Mouse (Mus musculus) heart, embryonic 15.5 days (tissue): ENCODE data around the gene Angptl7. TPM values are rescaled to one million over a fixed set of nuclear protein-coding genes. Genes with fewer than 3 reads are reported as not detected.

Experiments used
- ATAC-seq: fragments of 200-750 bp; cut with Nextera tagmentation; replicated peaks from 2 replicates; pipeline ENCODE4 v1.8.0; 2017; ENCODE audit warnings: low read depth, moderate TSS enrichment; ENCODE audit not compliant: insufficient number of reproducible peaks, insufficient read depth, low FRiP score
- H3K27ac ChIP-seq: fragments of 300-500 bp; sonication (generic); 2 replicates; pipeline ENCODE4 v1.5.1; 2015; ENCODE audit warnings: mild to moderate bottlenecking, inconsistent platforms
- H3K27me3 ChIP-seq: fragments of 300-500 bp; sonication (generic); 2 replicates; pipeline ENCODE4 v1.6.1; 2015; ENCODE audit warnings: inconsistent platforms
- H3K36me3 ChIP-seq: fragments of 300-500 bp; sonication (generic); 2 replicates; pipeline ENCODE4 v1.6.1; 2015; ENCODE audit warnings: mild to moderate bottlenecking, inconsistent platforms
- H3K4me1 ChIP-seq: fragments of 300-500 bp; sonication (generic); replicated peaks from 2 replicates; pipeline ENCODE4 v1.6.1; 2015; ENCODE audit warnings: inconsistent platforms
- H3K4me2 ChIP-seq: fragments of 300-500 bp; sonication (generic); 2 replicates; pipeline ENCODE4 v1.6.1; 2015; ENCODE audit warnings: inconsistent platforms, mild to moderate bottlenecking, moderate library complexity
- H3K4me3 ChIP-seq: fragments of 300-500 bp; sonication (generic); 2 replicates; pipeline ENCODE4 v1.5.1; 2015; ENCODE audit warnings: mild to moderate bottlenecking, inconsistent platforms
- H3K9ac ChIP-seq: fragments of 300-500 bp; sonication (generic); 2 replicates; pipeline ENCODE4 v1.6.1; 2015; ENCODE audit warnings: mild to moderate bottlenecking, inconsistent platforms
- H3K9me3 ChIP-seq: fragments of 300-500 bp; sonication (generic); replicated peaks from 2 replicates; pipeline ENCODE4 v1.6.1; 2016; ENCODE audit warnings: inconsistent platforms
- WGBS: fragments of 180-500 bp; shearing (Covaris S2); methylation state at CpG from one replicate; pipeline ENCODE4 v1.1.7; 2015; ENCODE audit warnings: mixed read lengths; 5-methylcytosine and 5-hydroxymethylcytosine counted together
- polyA plus RNA-seq: library from polyadenylated mRNA; unstranded; fragments of >200 nt; fragmentation: Nextera tagmentation; extraction: Ambion mirVana; gene quantifications from 2 replicates; pipeline ENCODE4 v1.2.1, GENCODE M21; 2015

Angptl7 gene
- polyA plus RNA-seq, 1 experiment from 2014 or later, result 14.4 TPM

- ATAC-seq, result no peak
- Histone ChIP-seq H3K27me3 (no peaks in the 10 kb centered on the region), H3K4me1 (peaks cover 11% of the 10 kb centered on the region; the same call in 1 of the 2 replicates), H3K27ac (peak overlapping the region; percentile 31; the same call in 1 of the 2 replicates), H3K9me3 (no peaks in the 10 kb centered on the region), H3K4me2 (no peak overlapping the region), H3K4me3 (no peak overlapping the region), H3K9ac (no peak overlapping the region), H3K36me3 (peaks cover 51% of the 10 kb centered on the region)
- 44% methylated on average over 4 of the region's 4 CpGs for WGBS
Observed at GRCm38 (mm10) chr4:148517809-148518208, 17.5 kb upstream of the Angptl7 start.

DNA sequence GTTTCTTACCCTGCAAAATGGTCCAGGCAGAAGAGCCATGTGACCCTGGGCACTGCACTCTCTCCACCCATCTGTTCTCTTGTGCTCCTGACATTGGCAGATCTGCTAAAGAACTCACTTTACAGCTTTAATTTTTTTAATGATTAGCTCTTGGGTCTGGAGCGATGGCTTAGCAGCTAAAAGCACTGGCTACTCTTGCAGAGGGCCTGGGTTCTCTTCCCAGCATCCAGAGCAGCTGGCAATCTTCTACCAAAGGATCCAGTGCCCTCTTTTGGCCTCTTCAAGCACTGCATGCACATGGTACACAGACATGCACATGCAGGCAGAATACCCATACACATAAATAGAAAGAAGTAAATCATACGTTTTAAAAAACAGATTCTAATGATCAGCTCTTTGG, 15.1 kb upstream of the Angptl7 start:
- Histone ChIP-seq H3K27me3 (no peaks in the 10 kb centered on the region), H3K27ac (no peak overlapping the region), H3K4me3 (no peak overlapping the region), H3K9me3 (no peaks in the 10 kb centered on the region), H3K4me2 (no peak overlapping the region), H3K36me3 (peaks cover 45% of the 10 kb centered on the region), H3K9ac (no peak overlapping the region), H3K4me1 (peaks cover 11% of the 10 kb centered on the region; the same call in 1 of the 2 replicates)
- ATAC-seq, result no peak
- 88% methylated on average over 2 of the region's 2 CpGs for WGBS

DNA sequence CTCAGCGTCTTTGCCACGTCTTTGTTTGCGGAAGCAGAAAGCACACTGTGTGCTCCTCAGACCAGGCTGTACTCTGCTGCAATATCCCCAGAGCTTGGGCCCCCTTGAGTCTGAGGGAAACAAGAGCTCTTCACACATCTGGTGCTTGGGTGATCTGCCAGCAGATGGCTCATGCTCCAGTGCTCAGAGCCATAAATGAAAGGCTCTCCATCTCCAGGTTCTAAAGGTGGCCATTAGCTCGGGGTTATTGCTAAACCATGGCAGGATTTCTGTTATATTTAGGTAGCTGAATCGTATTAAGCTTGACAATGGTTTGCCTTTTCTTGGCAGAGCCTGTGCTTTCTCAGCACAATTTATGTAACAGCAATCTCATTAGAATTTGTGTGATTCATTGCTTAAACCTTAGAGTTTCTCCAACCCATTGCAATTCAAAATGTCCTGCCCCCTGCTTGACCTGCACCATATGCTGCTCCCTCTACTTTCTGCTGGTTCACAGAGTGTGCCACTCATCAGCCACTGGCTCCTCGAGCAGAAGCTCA, 12.8 kb upstream of the Angptl7 start:
- 68% methylated on average over 6 of the region's 6 CpGs for WGBS
- peaks cover 4% of the 10 kb centered on the region; the same call in 1 of the 2 replicates for H3K4me1 ChIP-seq
- H3K4me3 ChIP-seq, result no peak overlapping the region
- no peaks in the 10 kb centered on the region for H3K27me3 ChIP-seq
- ATAC-seq, result no peak
- no peak overlapping the region for H3K9ac ChIP-seq
- H3K27ac ChIP-seq, result no peak overlapping the region
- H3K36me3 ChIP-seq, result peaks cover 53% of the 10 kb centered on the region
- no peaks in the 10 kb centered on the region for H3K9me3 ChIP-seq
- H3K4me2 ChIP-seq, result no peak overlapping the region

DNA sequence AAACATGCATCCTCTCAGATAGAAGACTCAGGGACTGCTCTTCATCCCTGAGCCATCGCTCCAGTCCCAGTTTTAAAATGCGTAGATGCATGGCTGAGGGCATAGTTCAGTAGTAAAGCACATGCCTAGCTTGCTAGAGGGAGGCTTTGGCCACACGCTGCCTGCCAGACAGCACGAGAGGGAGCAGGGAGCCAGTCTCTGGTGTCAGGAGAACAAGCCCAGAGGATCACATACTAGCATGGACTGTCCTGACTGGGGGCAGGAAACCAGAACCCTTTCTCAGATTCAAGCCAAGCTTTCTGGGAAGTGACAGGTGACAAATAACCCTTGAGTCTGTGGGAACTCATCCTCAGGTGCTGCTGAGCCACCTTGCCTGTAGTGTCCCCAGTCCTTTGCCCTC, 11.1 kb upstream of the Angptl7 start:
- Histone ChIP-seq H3K27ac (no peak overlapping the region), H3K9ac (no peak overlapping the region), H3K4me3 (no peak overlapping the region), H3K27me3 (no peaks in the 10 kb centered on the region), H3K36me3 (peaks cover 45% of the 10 kb centered on the region), H3K4me1 (no peaks in the 10 kb centered on the region), H3K9me3 (no peaks in the 10 kb centered on the region), H3K4me2 (no peak overlapping the region)
- 95% methylated on average over 4 of the region's 4 CpGs for WGBS
- ATAC-seq, result no peak

DNA sequence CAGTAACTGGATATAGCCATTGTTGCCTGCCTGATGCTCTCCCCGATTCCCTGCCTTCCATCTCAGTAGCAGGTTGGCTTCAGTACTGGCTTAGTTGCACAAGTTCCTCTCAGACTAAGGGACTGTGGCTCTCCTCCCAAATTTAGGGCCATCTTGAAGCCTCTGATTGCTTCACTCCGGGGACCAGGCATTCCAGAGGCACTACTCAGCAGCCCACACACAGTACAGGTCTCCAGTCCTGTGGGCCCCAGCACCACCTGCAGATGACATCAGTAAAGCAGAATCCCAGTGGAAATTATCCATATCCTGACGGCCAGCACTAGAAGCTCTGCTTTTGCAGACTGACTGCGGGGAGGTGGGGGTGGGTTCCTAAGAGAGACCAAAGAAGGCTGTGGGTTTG, 10.4 kb upstream of the Angptl7 start:
- no peak overlapping the region for H3K4me2 ChIP-seq
- no peak overlapping the region for H3K9ac ChIP-seq
- no peak for ATAC-seq
- WGBS, result 71% methylated on average over 4 of the region's 4 CpGs
- no peaks in the 10 kb centered on the region for H3K4me1 ChIP-seq
- H3K27ac ChIP-seq, result no peak overlapping the region
- H3K36me3 ChIP-seq, result peaks cover 41% of the 10 kb centered on the region
- H3K4me3 ChIP-seq, result no peak overlapping the region
- no peaks in the 10 kb centered on the region for H3K27me3 ChIP-seq
- H3K9me3 ChIP-seq, result no peaks in the 10 kb centered on the region

DNA sequence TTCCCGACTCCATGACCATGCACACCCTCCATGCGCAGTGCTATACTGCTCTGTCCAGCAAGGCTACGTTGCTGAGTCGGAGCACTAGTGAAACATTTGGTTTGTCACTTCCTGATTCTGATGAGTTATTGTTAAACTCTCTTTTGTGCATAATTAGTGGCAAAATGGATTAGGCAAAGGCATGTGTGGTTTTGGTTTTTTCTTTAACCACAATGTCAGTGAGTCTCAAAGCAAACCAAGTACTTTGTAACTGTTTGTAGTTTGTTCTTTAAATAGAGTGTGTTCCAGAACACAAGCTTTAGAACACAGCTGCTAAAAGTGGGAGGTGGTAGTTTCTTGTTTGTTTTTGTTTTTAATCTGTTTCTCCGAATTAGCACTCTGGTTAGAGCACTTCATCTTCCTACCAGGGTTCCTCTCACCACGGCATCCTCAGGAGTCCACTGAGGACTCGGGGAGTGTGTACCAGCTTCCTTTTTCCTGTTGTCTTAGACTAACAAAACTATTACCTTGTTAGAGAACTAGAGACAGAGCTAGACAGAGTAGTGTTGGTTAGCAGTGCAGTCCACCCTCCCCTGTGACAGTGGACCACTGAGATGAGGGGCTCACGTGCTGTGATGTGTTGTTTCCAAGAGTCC, 9.3 kb upstream of the Angptl7 start:
- Histone ChIP-seq H3K4me1 (0 out of 2 replicates have a peak, but pooled peaks cover 5% of the 10 kb centered on the region), H3K4me2 (no peak overlapping the region), H3K27me3 (no peaks in the 10 kb centered on the region), H3K9me3 (no peaks in the 10 kb centered on the region), H3K27ac (no peak overlapping the region), H3K4me3 (no peak overlapping the region), H3K36me3 (peaks cover 30% of the 10 kb centered on the region), H3K9ac (no peak overlapping the region)
- ATAC-seq, result no peak
- WGBS, result 79% methylated on average over 8 of the region's 8 CpGs

- 91% methylated on average over 14 of the region's 14 CpGs for WGBS
Observed at GRCm38 (mm10) chr4:148508084-148508849, 8.0 kb upstream of the Angptl7 start.

GRCm38 (mm10) chr4:148507585-148507984, 7.3 kb upstream of the Angptl7 start:
- WGBS, result 77% methylated on average over 5 of the region's 5 CpGs
- Histone ChIP-seq H3K9ac (no peak overlapping the region), H3K27me3 (no peaks in the 10 kb centered on the region), H3K4me3 (no peak overlapping the region), H3K4me1 (peaks cover 10% of the 10 kb centered on the region; the same call in 1 of the 2 replicates), H3K4me2 (no peak overlapping the region), H3K9me3 (no peaks in the 10 kb centered on the region), H3K36me3 (peaks cover 18% of the 10 kb centered on the region), H3K27ac (no peak overlapping the region)
- no peak for ATAC-seq

More at GRCm38 (mm10) chr4:148508084-148508849, 8.0 kb upstream of the Angptl7 start:
- no peak for ATAC-seq
- no peak overlapping the region for H3K9ac ChIP-seq
- no peak overlapping the region for H3K4me2 ChIP-seq
- H3K9me3 ChIP-seq, result no peaks in the 10 kb centered on the region
- H3K36me3 ChIP-seq, result peaks cover 21% of the 10 kb centered on the region
- no peak overlapping the region for H3K4me3 ChIP-seq
- no peaks in the 10 kb centered on the region for H3K27me3 ChIP-seq
- H3K27ac ChIP-seq, result no peak overlapping the region
- H3K4me1 ChIP-seq, result peaks cover 10% of the 10 kb centered on the region; the same call in 1 of the 2 replicates

DNA sequence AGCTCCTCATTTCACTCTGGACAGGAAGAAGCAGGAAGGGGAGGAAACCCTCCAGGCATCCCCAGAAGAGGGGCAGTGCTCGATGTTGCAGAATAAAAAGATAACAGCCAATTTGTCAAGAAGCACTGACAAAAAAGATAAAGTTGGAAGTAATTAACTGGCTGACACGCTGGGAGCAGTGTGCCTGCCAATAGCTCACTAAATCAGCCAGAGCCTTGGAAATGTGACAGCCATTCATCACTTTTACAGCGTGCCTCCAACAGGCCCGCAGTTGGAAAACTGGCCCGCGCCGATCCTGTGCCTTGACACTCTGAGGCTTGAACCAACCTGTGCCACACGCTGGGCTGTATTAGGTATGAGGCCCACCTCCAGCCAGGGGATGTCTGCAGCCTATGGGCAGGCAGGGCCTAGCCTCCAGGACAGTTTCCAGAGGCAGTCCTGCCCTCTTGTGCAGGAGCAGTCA, 4.3 kb upstream of the Angptl7 start:
- peaks cover 10% of the 10 kb centered on the region; the same call in 1 of the 2 replicates for H3K4me1 ChIP-seq
- H3K9ac ChIP-seq, result no peak overlapping the region
- no peaks in the 10 kb centered on the region for H3K27me3 ChIP-seq
- H3K9me3 ChIP-seq, result no peaks in the 10 kb centered on the region
- no peak overlapping the region for H3K4me3 ChIP-seq
- H3K27ac ChIP-seq, result no peak overlapping the region
- H3K36me3 ChIP-seq, result peaks cover 35% of the 10 kb centered on the region
- 0 out of 2 replicates have a peak, but pooled peaks have one; percentile 32 for ATAC-seq
- no peak overlapping the region for H3K4me2 ChIP-seq
- WGBS, result 53% methylated on average over 8 of the region's 8 CpGs

GRCm38 (mm10) chr4:148495874-148496689, 4.2 kb downstream of the Angptl7 start:
- Histone ChIP-seq H3K9ac (no peak overlapping the region), H3K27ac (no peak overlapping the region), H3K9me3 (no peaks in the 10 kb centered on the region), H3K4me3 (no peak overlapping the region), H3K27me3 (no peaks in the 10 kb centered on the region), H3K36me3 (peaks cover 39% of the 10 kb centered on the region), H3K4me1 (peaks cover 7% of the 10 kb centered on the region; the same call in 1 of the 2 replicates), H3K4me2 (no peak overlapping the region)
- no peak for ATAC-seq
- 83% methylated on average over 25 of the region's 25 CpGs for WGBS

DNA sequence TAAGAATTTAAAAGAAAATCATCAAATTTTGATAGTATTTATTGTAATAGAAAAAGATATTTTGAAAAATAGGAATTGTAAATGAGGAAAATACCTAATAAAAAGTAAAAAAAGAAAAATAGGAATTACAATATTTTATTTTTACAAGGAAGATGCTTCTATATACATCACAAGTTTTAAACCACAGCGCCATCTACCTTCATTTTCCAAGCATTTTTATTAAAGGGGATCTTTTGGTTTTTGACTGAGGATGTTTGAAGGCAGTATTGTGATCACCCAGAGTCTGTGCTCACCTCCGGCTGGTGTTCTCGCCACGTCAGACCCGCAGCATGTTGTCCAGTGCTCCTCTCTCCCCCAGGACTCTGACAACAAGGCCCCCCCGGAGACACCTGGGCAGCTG, 5.1 kb downstream of the Angptl7 start:
- Histone ChIP-seq H3K36me3 (peaks cover 43% of the 10 kb centered on the region), H3K27me3 (no peaks in the 10 kb centered on the region), H3K4me1 (peaks cover 12% of the 10 kb centered on the region), H3K4me2 (no peak overlapping the region), H3K27ac (no peak overlapping the region), H3K4me3 (no peak overlapping the region), H3K9ac (no peak overlapping the region), H3K9me3 (no peaks in the 10 kb centered on the region)
- WGBS, result 91% methylated on average over 6 of the region's 6 CpGs
- ATAC-seq, result no peak
